Mouse (Mus musculus) stomach, postnatal 0 days (tissue): ENCODE measurements around the gene Nme1. TPM values are rescaled to one million over a fixed set of nuclear protein-coding genes. Genes with fewer than 3 reads are reported as not detected.

ENCODE experiments used
- ATAC-seq: fragments of 200-750 bp; cut with Nextera tagmentation; 2 replicates; pipeline ENCODE4 v1.8.0; 2017; ENCODE audit not compliant: low FRiP score, low TSS enrichment
- DNase-seq: peaks from one replicate; pipeline ENCODE4 v3.0.0-alpha.2; 2016; ENCODE audit warnings: low spot score
- H3K27ac ChIP-seq: fragments of 300-500 bp; sonication (generic); replicated peaks from 2 replicates; pipeline ENCODE4 v1.5.1; 2014; ENCODE audit warnings: mild to moderate bottlenecking, control low read depth
- H3K27me3 ChIP-seq: fragments of 300-500 bp; sonication (generic); 2 replicates; pipeline ENCODE4 v1.6.1; 2014; ENCODE audit warnings: low read length; ENCODE audit not compliant: control insufficient read depth, insufficient read depth
- H3K36me3 ChIP-seq: fragments of 300-500 bp; sonication (generic); 2 replicates; pipeline ENCODE4 v1.6.1; 2014; ENCODE audit warnings: low read length, mixed read lengths; ENCODE audit not compliant: control insufficient read depth, insufficient read depth
- H3K4me1 ChIP-seq: fragments of 300-500 bp; sonication (generic); replicated peaks from 2 replicates; pipeline ENCODE4 v1.6.1; 2014; ENCODE audit warnings: antibody characterized with exemption; ENCODE audit not compliant: control insufficient read depth, insufficient read depth
- H3K4me2 ChIP-seq: fragments of 300-500 bp; sonication (generic); replicated peaks from 2 replicates; pipeline ENCODE4 v1.6.1; 2014; ENCODE audit warnings: low read depth, mild to moderate bottlenecking, control low read depth, moderate library complexity
- H3K4me3 ChIP-seq: fragments of 300-500 bp; sonication (generic); 2 replicates; pipeline ENCODE4 v1.5.1; 2014; ENCODE audit warnings: low read depth, low read length, control low read depth
- H3K9ac ChIP-seq: fragments of 300-500 bp; sonication (generic); 2 replicates; pipeline ENCODE4 v1.6.1; 2014; ENCODE audit warnings: mild to moderate bottlenecking, low read length, control low read depth, mixed read lengths
- H3K9me3 ChIP-seq: fragments of 300-500 bp; sonication (generic); 2 replicates; pipeline ENCODE4 v1.6.1; 2016; ENCODE audit warnings: low read length; ENCODE audit not compliant: control insufficient read depth
- CTCF ChIP-seq: IDR thresholded peaks from 2 replicates; pipeline ENCODE4 v1.5.1; 2016; ENCODE audit warnings: antibody characterized with exemption, low read depth, mild to moderate bottlenecking, moderate library complexity
- EP300 ChIP-seq: optimal IDR thresholded peaks from 2 replicates; pipeline ENCODE3; 2016; ENCODE audit warnings: antibody characterized with exemption
- WGBS: fragments of 180-500 bp; shearing (Covaris S2); extraction: QIAGEN DNeasy Blood & Tissue Kit; methylation state at CpG from one replicate; pipeline ENCODE4 v1.1.7; 2014; 5-methylcytosine and 5-hydroxymethylcytosine counted together
- polyA plus RNA-seq: library from polyadenylated mRNA; unstranded; fragments of >200 nt; fragmentation: Nextera tagmentation; extraction: Ambion mirVana; gene quantifications from 2 replicates; pipeline ENCODE4 v1.2.1, GENCODE M21; 2015

The Nme1 gene
- polyA plus RNA-seq = 93.8 and 106 TPM in 2 replicates

DNA sequence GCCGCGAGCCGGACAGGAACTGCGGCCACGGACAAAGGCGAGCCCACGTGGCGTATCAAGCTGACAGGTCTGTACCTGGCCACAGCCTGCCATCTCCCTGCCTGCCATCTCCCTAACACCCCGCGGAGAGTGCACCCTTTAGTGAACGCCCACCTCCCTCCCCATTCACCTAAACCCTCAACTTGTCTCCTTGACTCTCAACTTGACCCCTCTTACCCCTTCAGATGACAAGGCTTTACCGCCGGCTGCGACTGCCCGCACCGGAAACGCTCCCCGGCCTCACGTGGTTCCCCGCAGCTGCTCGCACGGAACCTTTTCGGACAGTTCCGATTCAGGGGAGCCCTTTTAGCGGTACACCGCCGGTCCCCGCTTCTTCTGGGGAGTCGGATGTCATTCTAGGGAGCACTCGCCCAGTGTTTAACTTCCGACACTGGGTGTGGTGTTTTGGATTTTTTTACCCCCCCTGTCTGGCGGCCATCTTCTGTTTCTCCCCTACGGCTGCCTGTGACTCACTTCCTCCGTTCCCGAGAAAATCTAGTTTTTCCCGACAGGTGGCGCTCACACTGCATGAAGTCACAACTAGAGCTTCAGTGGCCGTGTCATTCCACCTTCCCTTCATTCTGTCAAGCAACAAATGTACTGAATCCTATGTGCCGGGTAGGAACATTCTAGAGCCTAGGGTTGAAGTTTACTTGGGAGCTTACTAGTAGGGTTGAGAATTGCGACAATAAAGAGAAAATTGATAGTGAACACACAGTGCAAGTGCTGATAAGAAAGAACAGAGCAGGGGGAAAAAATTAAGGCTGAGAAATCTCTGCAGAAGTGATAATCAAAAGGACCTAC, at the start of gene Nme1, which contains the start of gene Gm20390:
Gene Nme1 (minus strand): TSS at position 517 of the 843 bp plus-strand sequence.
Gene Gm20390 (minus strand): TSS at position 289 of the 843 bp plus-strand sequence.
- Histone ChIP-seq H3K9ac (peak within 1 kb of the TSS; percentile 69), H3K27ac (peak within 1 kb of the TSS; percentile 77), H3K27me3 (no peaks in the 10 kb centered on the region), H3K4me3 (peak within 1 kb of the TSS; percentile 70), H3K4me2 (peak within 1 kb of the TSS; percentile 78), H3K4me1 (no peaks in the 10 kb centered on the region), H3K9me3 (no peaks in the 10 kb centered on the region), H3K36me3 (0 out of 2 replicates have a peak, but pooled peaks cover 5% of the 10 kb centered on the region)
- WGBS = 1% methylated on average over 40 of the region's 40 CpGs
- TF ChIP-seq EP300 (peak; percentile 96), CTCF (peak; percentile 97)
- ATAC-seq (peak; percentile 97), DNase-seq (peak; percentile 98)

DNA sequence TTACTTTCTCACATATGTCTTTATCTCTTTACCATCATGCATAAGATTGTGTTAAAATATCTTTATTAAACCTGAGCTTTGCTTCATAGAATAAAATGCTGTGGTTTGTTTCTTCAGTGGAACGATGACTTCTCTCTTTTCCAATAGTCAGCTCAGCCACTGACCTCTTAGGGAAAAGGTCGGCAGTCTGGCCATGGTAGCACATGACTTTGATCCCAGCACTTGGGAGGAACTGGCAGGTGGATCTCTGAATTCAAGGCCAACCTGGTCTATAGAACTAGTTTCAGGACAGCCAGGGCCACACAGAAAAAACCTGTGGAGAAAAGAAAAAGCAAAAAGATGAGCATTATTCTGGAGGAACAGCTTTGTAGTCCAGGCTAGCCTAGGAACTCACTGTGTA, 35.0 kb upstream of the Nme1 start:
- Histone ChIP-seq H3K9ac (no peak overlapping the region), H3K4me1 (no peaks in the 10 kb centered on the region), H3K27ac (no peak overlapping the region), H3K36me3 (no peaks in the 10 kb centered on the region), H3K27me3 (no peaks in the 10 kb centered on the region), H3K9me3 (no peaks in the 10 kb centered on the region), H3K4me3 (no peak overlapping the region), H3K4me2 (no peak overlapping the region)
- 89% methylated on average over 2 of the region's 2 CpGs for WGBS
- no peak for ATAC-seq
- TF ChIP-seq EP300 (no peak), CTCF (no peak)
- DNase-seq = no peak

DNA sequence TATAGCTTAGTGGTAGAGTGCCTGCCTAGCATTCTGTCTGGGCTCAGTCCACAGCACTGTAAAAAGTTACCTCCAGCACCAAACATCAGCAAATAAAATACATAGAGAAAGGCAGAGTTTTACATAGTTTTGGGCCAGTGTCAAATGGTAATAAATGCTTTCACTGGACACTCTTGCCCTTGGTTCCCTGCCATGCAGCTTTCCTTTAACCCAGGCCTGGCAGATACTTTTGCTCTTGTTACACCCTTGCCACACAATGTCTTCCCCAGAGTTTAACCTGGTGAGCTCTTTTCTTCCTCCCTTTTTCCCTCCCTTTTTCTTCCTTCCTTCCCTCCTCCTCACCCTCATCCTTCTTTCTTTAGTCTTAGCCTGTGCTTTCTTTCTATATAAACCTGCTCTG, 31.0 kb upstream of the Nme1 start:
- Histone ChIP-seq H3K4me3 (no peak overlapping the region), H3K36me3 (no peaks in the 10 kb centered on the region), H3K4me2 (no peak overlapping the region), H3K9ac (no peak overlapping the region), H3K27ac (no peak overlapping the region), H3K4me1 (peaks cover 9% of the 10 kb centered on the region; the same call in 1 of the 2 replicates), H3K9me3 (no peaks in the 10 kb centered on the region), H3K27me3 (no peaks in the 10 kb centered on the region)
- no peak for TF ChIP-seq EP300
- TF ChIP-seq CTCF = no peak
- no peak for ATAC-seq
- no peak for DNase-seq

DNA sequence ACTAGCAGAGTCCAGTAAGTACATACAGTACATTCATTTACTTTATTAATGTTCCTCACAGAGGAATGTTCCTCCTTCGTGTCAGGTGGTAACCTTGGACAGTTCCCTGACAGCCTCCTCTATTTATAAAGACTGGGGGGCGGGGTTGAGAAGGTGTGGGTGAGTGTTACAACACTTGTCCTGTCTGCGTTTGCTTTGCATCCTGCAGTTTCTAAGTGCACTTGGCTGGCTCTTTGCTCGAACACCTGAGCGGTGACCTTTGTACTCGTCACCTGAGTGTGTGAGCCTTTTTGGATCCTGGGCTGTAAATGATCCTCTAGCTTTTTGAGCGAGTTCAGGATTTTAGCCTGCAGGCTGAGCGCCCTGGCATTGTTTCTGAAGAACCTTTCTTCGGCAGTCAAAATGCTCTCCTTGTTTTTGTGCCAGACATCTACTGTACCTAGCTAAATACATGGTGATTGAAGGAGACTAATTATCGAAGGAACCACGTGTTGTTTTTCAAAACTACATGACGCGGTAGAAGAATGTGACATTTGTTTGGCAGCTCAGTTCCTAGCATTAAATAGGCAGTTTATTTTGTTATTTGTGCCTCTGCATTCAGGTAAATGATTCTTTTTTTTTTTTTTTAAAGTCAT, 28.9 kb upstream of the Nme1 start:
- H3K27ac ChIP-seq = peak overlapping the region; percentile 99
- H3K36me3 ChIP-seq = no peaks in the 10 kb centered on the region
- peak overlapping the region; percentile 95 for H3K9ac ChIP-seq
- peak overlapping the region; percentile 98 for H3K4me3 ChIP-seq
- peak overlapping the region; percentile 78 for H3K4me2 ChIP-seq
- H3K27me3 ChIP-seq = no peaks in the 10 kb centered on the region
- DNase-seq (peak; percentile 74), ATAC-seq (peak; percentile 19; the same call in 1 of the 2 replicates)
- WGBS = 23% methylated on average over 13 of the region's 13 CpGs
- H3K9me3 ChIP-seq = no peaks in the 10 kb centered on the region
- peaks cover 9% of the 10 kb centered on the region; the same call in 1 of the 2 replicates for H3K4me1 ChIP-seq
- TF ChIP-seq CTCF (no peak), EP300 (no peak)

DNA sequence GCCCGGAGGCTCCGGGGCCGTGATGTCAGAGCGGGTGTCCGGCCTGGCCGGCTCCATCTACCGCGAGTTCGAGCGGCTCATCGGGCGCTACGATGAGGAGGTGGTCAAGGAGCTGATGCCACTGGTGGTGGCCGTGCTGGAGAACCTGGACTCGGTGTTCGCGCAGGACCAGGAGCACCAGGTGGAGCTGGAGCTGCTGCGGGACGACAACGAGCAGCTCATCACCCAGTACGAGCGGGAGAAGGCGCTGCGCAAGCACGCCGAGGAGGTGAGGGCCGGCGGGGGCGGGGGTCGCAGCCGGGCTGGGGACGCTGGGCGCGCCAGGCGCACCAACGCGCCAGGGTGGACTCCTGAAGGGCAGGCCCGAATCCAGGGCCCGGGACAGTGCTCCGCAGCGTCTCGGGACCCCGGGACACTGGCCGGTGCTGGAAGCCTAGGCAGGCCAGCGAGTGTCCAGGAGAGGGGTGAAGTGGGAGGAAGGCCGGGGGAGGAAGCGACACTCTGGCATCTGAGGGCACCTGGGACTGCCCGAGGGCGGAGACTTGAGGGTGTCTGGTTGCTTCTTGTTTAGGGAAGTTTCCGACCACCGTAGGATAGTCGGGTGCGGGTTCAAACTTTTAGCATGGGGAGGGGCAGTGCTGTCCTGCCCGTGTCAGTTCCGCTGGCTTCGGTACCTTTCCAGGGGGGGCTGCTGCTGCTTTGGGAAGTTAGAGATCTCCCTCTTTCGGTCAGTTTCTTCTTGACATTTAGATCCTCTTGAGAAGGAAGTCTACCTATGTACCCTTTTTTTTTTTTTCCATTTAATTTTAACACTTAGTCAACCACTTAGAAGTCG, 28.2 kb upstream of the Nme1 start:
- Histone ChIP-seq H3K4me3 (peak overlapping the region; percentile 98), H3K9ac (peak overlapping the region; percentile 95), H3K27me3 (no peaks in the 10 kb centered on the region), H3K9me3 (no peaks in the 10 kb centered on the region), H3K36me3 (no peaks in the 10 kb centered on the region), H3K4me1 (peaks cover 9% of the 10 kb centered on the region; the same call in 1 of the 2 replicates), H3K27ac (peak overlapping the region; percentile 99), H3K4me2 (peak overlapping the region; percentile 78)
- under 1% methylated on average over 52 of the region's 58 CpGs for WGBS
- DNase-seq (peak; percentile 62), ATAC-seq (peak; percentile 2; the same call in 1 of the 2 replicates)
- TF ChIP-seq EP300 (no peak), CTCF (peak; percentile 60)
